In the genomic region with DNA sequence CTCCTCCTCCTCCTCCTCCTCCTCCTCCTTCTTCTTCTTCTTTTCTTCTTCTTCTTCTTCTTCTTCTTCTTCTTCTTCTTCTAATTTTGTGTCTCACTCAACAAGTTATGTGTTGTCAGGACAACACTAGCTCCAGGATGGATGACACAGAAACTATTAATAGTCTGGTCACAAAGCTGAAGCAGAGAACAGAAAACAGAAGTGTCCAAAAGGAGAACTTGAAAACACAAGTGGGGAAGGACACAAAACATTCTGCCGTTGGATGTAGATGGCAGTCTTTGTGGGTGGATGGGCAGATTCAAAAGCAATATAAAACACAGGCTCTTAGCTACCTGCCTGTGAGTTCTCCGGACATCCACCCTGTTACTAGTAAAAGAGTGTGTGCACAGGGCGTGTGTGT, we compare ENCODE assay signal across 11 mouse cellular contexts.
DNase-seq lines count a peak whose midpoint lies in the region; ATAC-seq and TF ChIP-seq lines count a peak whose summit lies in the region.
"Had no signal": no experiment of that assay in that cellular context is flagged by ENCODE, and none has a peak within 500 bp of the region (broad histone marks: within the 10 kb centered on the region; RNA-seq: fewer than 3 reads in every experiment).

No protein-coding gene starts in this region.

- H3K27ac ChIP-seq in bone marrow macrophage, adult 2 months (ENCODE audit: insufficient read depth, low read depth, low read length): peak overlapping the region; percentile 96
- H3K27ac ChIP-seq: stomach, embryonic 15.5 days had no signal

- no peak for TF ChIP-seq POLR2A in bone marrow macrophage, adult 2 months (IDR thresholded peaks at IDR 0.05; ENCODE audit: borderline replicate concordance, low read depth, low read length)

- peak; percentile 77 for ATAC-seq in granulocyte monocyte progenitor cell, adult 5-6 weeks (replicated peaks; ENCODE audit: poor library complexity, severe bottlenecking)
- peak; percentile 77 for ATAC-seq in megakaryocyte progenitor cell, adult 5-6 weeks (replicated peaks; ENCODE audit: poor library complexity)

- H3K4me1 ChIP-seq in bone marrow macrophage, adult 2 months (ENCODE audit: control insufficient read depth, insufficient read depth, low read length): peaks cover 38% of the 10 kb centered on the region
- H3K4me1 ChIP-seq: stomach, embryonic 15.5 days had no signal

- peak; percentile 14 to 42 for DNase-seq in left cerebral cortex, postnatal 25 days (ENCODE audit: low spot score in 2 of 2)
- no peak for DNase-seq in left cerebral cortex, postnatal 36 days (ENCODE audit: low spot score in 2 of 2)
- DNase-seq in thymus, adult 18-20 months: no peak
- DNase-seq in embryo, embryonic 9.5 days (ENCODE audit: extremely low spot score): no peak
- DNase-seq: cerebellum, postnatal 36 days; kidney, postnatal 14 days; lung, postnatal 10 days had no signal

- no peak for TF ChIP-seq CTCF in bone marrow macrophage, adult 2 months (IDR thresholded peaks at IDR 0.05; ENCODE audit: low read depth, low read length)

- intact Hi-C loops in left cerebral cortex, postnatal 25 days (cut with DNase I): loop anchor here (5.0 kb wide), 1 partner anchor 312 kb away; no protein-coding TSS in a partner anchor
- intact Hi-C loops in left cerebral cortex, postnatal 36 days (cut with DNase I): no loop called here

- peak overlapping the region; percentile 59 for H3K4me3 ChIP-seq in bone marrow macrophage, adult 2 months (ENCODE audit: insufficient read depth, low read length)
- H3K4me3 ChIP-seq: stomach, embryonic 15.5 days had no signal

Comparison
In these comparisons a context has a peak if more than half of its experiments do, and no peak if none do; other contexts are left out.
1. DNase-seq: peak in left cerebral cortex, postnatal 25 days (2 of 2); none in left cerebral cortex, postnatal 36 days (0 of 2), thymus, adult 18-20 months (0 of 2) and embryo, embryonic 9.5 days (single experiment).